Mouse (Mus musculus) liver, adult (tissue): Measurements from ENCODE around the gene Sp6.
A peak's percentile ranks its signal among the peaks of the same experiment; 100 is the strongest.

Experiments
- GATA4 ChIP-seq: IDR thresholded peaks from 2 replicates; pipeline ENCODE4 v1.6.1; 2014; ENCODE audit warnings: mild to moderate bottlenecking, low read length; ENCODE audit not compliant: insufficient replicate concordance

The Sp6 gene

DNA sequence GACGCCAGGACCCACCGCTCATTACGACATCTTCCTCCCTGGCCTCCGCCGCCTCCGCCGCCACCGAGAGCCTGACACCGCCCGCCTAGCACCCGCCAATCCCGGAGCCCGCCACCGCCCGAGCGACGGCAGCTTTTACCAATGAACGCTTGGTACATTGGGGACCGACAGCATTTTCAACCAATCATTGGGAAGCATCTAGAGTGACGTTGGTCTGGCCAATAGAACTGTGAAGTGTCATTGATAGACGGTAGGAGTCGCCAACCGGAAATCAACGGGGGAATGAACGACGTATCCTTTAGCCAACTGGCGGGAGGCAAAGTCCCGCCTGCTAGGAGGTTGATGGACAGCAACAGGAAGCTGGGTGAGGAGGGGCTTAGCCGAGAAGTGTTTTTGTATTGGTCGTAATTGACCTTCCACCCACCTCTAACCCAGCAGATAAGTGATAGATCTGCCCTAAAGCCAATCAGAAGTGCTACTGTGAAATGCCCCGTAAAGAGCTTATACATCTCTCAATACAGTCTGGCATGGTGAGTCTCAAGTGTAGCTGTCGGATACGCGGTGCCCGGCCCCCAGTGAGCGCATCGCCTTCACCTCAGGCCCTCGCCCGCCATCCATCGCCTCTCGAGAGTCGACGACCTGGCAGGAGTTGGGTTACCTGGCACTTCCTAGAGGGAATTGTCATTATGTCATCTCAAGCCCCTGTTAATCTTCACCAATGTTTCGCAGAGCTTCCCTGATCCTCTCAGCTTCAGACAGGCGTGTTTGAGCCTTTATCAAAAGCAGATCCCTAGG lies 35.4 kb upstream of the Sp6 start:
- peak; percentile 30; the same call in 1 of the 2 replicates for TF ChIP-seq GATA4

DNA sequence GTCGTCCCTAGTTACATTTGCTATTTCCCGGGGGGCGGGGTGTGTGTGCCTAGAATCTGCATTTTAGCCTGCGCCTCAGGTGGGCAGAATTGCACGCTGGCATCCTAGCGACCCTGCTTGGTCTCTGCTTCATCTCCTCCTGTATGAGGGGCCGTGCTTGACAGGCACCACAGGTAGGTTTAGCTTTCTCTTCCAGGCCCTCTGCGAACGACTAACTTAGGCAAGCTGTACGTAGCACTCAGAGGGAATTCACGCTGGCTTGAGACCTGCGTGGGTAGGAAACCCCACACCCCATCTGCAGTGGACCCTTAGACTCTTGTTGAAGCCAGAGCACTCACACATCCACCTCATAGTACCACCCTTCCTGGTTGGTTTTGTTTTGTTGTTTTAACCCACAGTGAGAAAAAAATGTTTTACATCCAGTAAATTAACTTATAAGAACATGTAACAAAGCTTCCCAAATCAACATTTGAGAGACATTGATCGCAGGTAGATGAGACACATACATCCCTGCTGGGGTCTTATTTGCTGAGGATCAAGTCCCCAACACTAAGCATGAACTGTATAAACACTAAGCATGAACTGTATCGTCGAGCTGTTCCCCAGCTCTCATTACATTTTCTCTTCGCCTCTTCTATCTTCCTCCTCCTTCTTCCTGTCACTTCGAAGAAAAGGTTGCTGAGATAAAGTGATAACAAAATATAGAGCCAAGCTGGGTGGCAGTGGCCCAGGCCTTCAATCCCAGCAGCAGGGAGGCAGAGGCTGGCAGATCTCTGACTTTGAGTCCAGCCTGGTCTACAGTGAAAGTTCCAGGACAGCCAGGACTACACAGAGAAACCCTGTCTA lies 34.6 kb upstream of the Sp6 start:
- no peak for TF ChIP-seq GATA4

DNA sequence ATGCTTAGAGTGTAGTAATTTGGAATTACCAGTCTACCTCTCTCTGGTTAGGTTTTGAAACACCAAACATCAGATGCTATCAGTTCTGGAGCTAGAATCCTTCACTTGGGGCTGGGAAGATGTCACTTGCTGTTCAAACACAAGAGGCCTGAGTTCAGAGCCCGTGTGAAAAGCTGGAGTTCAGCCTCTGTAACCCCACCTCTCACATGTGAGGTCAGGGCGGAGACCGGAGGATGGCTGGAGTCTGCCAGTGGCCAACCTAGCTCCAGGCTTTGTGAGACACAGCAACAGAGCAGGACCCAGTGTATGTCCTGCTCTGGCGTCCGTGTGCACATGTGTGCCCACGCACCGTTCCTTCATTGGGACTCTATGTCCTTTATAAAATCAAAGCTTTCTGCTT lies 33.9 kb upstream of the Sp6 start:
- TF ChIP-seq GATA4, result no peak

DNA sequence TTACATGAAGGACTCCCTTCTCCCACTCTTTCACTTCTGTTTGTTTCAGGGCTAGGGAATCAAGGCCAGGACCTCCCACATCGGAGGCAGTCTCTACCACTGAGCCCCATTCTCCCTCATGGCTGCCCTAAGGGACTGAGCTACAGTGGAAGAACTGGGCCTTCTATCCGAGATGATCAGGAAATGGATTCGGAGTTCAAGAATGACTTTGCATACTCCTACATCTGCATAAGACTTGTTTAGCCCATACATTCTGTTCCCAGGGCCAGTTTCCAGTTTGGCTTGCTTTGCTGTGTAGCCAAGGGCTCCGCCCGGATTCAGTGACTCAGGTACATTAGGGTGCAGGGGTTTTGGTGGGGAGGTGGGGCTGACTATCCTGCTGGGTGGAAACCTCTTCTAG lies 33.2 kb upstream of the Sp6 start:
- TF ChIP-seq GATA4, result no peak

DNA sequence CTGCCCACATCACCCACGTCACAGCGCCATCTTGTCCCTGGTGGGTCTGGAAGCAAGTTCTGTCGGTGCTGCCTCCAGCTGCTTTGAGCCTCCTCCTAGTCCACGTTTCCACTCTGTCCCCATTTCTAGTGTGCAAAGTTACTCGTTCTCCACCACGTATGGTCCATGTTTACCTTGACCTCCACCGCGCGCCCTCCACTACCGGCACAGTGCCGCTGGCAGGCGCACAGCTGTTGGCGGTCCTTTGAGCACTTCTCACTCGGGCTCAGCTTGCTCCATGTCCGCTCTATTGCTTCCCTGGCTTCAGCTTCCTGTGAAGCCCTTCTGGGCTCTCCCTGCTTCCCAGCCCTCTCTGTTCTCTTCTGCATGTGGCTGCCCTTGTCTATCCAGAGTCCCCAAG lies 31.7 kb upstream of the Sp6 start:
- no peak for TF ChIP-seq GATA4

DNA sequence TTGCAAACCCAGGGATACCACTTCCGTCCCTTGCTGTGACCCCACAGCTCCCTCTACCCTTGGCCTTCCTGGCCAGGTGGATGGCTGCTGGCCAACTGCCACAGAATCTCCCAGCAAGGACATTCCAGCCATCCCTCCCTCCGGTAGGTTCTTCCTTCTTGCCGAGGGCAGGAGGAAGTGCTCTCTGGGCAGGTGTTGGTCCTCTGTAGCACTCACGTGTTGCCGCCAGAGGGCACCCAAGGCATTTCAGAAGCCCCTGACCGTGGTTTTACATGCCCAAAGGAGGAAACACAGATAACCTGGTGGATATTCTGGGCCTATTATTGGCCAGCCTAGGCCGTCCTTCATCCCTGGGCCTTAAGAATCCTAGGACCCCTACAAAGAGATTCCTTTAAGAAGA lies 30.8 kb upstream of the Sp6 start:
- TF ChIP-seq GATA4, result no peak

DNA sequence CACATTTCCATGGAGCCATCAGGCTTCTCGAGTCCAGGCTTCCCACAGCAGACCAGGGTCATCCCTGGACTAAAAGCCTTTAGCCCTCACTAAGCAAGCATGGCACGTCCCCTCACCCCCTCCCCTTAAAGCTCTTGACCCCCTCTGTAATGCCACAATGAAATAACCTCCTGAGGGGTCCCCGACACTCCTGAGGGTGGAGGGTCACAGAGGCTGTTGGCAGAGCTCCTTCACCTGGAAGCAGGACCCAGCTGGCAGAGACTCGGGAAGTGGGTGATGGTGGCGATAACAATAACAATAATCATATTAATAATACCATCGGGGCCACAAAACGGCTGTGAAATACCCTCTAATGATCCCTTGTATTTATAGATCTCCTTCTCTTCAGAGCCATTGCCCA lies 30.3 kb upstream of the Sp6 start, which contains the start of gene Sp2:
Gene Sp2 (minus strand): TSS at position 101 of the 400 bp plus-strand sequence.
- no peak for TF ChIP-seq GATA4

DNA sequence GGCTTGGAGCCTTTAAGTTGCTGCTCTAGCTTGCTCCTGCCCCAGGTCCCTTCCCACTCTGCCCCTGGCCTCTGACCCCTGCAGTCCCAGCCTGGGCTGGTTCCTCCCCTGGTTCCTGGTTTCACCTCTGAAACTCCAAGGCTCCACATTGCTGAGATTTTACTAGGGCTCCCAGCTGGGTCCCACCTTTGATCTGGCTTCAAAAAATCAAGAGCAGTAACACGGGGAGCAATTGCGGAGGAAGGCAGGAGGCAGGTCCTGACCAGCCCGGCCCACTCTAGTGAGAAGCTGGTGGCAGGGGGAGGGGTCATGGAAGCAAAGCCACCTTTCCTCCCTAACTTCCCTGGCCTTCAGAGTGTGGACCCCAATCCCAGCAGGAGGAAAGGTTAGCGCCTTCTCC lies 28.3 kb upstream of the Sp6 start:
- TF ChIP-seq GATA4, result no peak

DNA sequence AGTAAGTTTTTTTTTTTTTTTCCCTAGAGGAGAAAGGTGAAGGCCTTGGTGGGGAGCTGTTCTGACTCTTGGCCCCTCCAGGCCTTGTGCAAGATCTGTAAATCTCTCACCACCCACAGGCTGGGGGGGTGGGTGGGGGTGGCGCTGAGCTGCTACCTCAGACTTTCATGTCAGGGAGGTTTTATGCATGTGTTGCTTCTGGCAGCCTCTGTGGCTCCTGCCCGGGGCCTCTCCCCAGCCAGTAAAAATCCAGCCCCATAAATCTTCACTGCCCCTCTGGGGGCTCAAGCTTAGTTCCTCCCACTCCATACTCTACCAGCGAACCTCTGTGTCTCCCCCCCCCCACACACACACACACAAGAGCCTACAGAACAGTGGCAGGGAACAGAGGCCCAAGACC lies 26.7 kb upstream of the Sp6 start:
- no peak for TF ChIP-seq GATA4

DNA sequence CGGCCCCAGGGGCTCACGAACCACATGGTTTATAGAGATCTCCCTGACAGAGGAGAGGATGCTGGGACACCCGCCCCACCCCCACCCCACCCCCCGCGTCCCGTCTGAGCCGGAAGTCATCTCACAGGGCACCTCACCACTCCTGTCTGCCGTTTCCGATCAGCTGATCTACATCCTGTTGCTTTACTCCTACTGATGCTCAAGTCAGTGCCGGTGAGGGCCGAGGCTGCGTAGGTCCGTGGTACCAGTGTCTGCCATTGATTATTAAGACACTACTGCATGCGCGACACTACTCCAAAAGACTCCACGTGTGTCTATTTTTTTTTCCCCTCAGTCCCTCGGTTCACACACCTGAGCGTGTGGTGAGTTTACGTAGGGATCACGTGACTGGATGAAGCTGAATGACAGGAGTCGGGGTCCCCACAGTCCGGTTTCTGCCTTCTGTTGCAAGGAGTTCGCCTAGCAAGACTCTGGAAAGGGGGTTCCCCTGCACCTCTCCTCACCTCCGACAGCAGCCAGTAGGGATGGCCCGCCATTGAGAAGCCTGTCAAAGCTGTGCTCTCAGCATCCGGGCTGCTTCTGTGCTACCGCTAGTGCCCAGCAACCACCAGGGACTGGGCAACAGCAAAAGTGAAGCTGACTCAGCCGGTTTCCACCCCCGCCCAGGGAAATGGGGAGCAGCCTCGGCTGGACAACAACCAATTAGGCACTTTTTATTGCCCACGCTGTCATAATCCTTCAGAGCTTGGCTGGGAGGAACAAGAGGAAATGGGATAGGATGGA lies 25.1 kb upstream of the Sp6 start:
- TF ChIP-seq GATA4, result no peak

DNA sequence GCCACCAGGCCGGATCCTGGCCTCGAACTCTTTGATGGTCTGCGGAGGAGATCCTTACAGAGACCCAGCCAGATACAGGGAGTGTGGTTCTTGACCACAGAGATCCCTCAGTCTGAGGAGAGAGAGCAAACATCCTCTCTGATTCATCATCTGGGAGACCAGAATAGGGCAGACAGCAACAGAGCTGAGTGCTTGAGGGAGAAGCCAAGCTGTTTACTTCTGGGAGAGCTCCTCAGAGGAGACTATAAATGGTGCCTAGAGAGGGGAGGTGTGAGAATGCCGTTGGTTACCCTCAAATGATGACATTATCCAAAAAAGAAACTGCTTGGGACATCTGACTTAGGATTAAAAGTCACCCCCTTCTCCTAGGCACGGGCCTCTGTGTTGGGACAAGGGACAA lies 21.7 kb upstream of the Sp6 start:
- no peak for TF ChIP-seq GATA4

DNA sequence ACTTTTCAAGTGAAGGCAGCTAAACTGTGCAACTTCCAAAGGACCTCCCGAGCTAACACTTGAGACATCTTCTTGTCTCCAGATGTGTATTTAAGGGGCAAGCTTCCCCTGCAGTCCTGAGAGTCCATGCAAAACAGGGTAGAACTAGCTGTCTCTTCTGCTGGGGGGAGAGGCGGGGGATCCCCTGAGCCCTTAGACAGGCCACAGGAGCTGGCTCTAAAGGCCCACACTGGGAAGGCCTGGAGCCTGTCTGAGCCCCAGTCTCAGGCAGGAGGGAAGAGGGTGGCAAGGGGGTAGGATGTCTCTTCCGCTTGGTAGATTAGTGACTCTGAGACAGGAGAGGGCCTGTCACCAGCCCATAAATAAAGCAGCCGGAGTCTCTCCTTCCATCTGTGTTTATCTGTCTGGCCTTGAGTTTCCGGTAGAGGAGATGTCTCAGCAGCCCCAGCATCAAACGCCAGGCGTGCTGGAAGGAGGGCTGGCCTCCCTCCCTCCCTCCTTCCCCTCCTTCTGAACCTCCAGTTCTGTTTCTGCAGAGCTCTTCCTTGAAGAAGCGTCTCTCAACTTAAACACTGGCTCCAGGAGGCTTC lies 20.4 kb upstream of the Sp6 start:
- TF ChIP-seq GATA4, result no peak

DNA sequence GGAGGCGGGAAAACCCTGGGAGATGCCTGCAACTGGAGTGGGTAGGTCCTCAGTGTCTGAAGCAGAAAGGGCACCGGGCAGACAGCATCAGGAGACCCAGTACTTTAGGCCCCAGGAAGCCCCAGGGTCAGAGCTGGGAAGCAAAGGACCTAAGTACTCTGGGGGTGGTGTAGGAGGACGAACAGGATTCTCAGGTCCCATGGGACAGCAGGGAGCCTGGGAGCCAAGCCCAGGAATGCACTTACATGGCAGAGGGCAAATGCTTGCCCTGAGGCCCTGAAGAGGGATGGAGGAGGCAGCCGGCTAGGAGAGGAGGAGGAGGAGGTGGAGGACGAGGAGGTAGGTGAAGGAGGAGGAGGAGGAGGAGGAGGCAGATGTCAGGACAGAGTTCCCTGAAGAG lies 18.2 kb upstream of the Sp6 start:
- no peak for TF ChIP-seq GATA4

DNA sequence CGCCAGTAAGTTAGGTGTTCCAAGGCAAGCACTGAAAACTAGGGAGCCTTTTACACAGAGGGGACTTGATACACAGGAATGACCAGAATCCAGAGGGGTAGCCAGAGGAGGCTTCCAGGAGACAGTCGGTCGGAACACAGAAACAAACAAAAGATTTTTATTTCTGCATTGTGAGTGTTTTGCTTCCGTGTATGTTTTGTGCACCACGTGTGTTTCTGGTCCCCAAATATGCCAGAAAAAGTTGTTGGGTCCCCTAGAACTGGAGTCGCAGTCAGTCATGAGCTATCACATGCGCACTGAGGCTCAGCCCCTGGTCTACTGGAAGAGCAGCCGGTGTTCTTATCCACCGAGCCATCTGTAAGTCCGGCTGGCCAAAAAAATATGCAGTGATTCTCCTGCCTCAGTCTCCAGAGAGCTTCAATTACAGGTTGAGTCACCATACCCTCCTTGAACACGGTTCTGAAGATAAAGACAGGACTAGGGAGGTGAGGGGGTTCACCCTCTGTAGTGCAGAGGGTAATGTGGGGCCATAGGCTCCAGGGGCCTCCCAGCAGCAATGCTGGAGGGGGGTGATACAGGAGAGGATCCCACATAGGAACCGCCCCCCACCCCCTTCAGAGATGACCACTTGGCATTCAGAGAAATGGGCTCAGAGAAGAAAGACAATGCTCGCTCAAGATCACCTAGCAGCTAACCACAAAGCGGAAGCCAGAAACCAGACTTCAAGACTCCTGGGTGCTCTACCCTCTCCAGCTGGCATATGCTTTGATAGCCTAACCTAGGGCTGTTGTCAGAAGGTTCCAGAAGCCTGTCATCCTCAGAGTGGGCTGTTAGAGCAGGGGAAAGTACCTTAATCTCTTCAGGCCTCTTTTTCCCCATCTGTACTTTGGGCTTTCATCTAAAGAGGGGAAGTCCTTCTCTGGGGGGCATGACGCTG lies 17.1 kb upstream of the Sp6 start:
- no peak for TF ChIP-seq GATA4
